Mouse (Mus musculus): ENCODE measurements around the gene Nrarp. TPM values are rescaled to one million over a fixed set of nuclear protein-coding genes. Genes with fewer than 3 reads are reported as not detected.

Gene Nrarp
- polyA plus RNA-seq, 1 experiment from 2014 or later, result 2.1 TPM

GRCm38 (mm10) chr2:25183336-25183735 is 2.8 kb downstream of the Nrarp start:
- Histone ChIP-seq H3K27me3 (peaks cover 94% of the 10 kb centered on the region), H3K9ac (no peak overlapping the region), H3K36me3 (replicated peaks) (no peaks in the 10 kb centered on the region), H3K27ac (replicated peaks) (no peak overlapping the region), H3K4me2 (no peak overlapping the region), H3K4me3 (replicated peaks) (no peak overlapping the region), H3K4me1 (replicated peaks) (peaks cover 60% of the 10 kb centered on the region), H3K9me3 (replicated peaks) (no peaks in the 10 kb centered on the region)
- 51% methylated on average over 2 of the region's 2 CpGs for WGBS (ENCODE audit: insufficient replicate concordance)
- ATAC-seq (ENCODE audit: insufficient read depth), result no peak

- H3K9ac ChIP-seq, result no peak overlapping the region
- WGBS (ENCODE audit: insufficient replicate concordance), result 81% methylated on average over 7 of the region's 7 CpGs
- H3K4me1 ChIP-seq (replicated peaks), result peaks cover 54% of the 10 kb centered on the region
- H3K27ac ChIP-seq (replicated peaks), result no peak overlapping the region
- H3K4me3 ChIP-seq (replicated peaks), result no peak overlapping the region
- no peaks in the 10 kb centered on the region for H3K36me3 ChIP-seq (replicated peaks)
- H3K4me2 ChIP-seq, result no peak overlapping the region
- no peak for ATAC-seq (ENCODE audit: insufficient read depth)
- H3K9me3 ChIP-seq (replicated peaks), result no peaks in the 10 kb centered on the region
- H3K27me3 ChIP-seq, result peaks cover 82% of the 10 kb centered on the region
These were observed 3.9 kb downstream of the Nrarp start for GRCm38 (mm10) chr2:25184496-25184895.

GRCm38 (mm10) chr2:25185625-25186574 is 5.3 kb downstream of the Nrarp start:
- peaks cover 45% of the 10 kb centered on the region for H3K4me1 ChIP-seq (replicated peaks)
- no peak overlapping the region for H3K27ac ChIP-seq (replicated peaks)
- no peaks in the 10 kb centered on the region for H3K9me3 ChIP-seq (replicated peaks)
- peak overlapping the region; percentile 35; the same call in 1 of the 2 replicates for H3K9ac ChIP-seq
- peak overlapping the region; percentile 84 for H3K4me2 ChIP-seq
- ATAC-seq (ENCODE audit: insufficient read depth), result no peak
- H3K27me3 ChIP-seq, result peaks cover 68% of the 10 kb centered on the region
- 2% methylated on average over 64 of the region's 64 CpGs for WGBS (ENCODE audit: insufficient replicate concordance)
- no peaks in the 10 kb centered on the region for H3K36me3 ChIP-seq (replicated peaks)
- H3K4me3 ChIP-seq (replicated peaks), result peak overlapping the region; percentile 53

GRCm38 (mm10) chr2:25186575-25186930 is 6.0 kb downstream of the Nrarp start:
- peak overlapping the region; percentile 84 for H3K4me2 ChIP-seq
- H3K4me1 ChIP-seq (replicated peaks), result peaks cover 38% of the 10 kb centered on the region
- WGBS (ENCODE audit: insufficient replicate concordance), result 32% methylated on average over 5 of the region's 5 CpGs
- peak overlapping the region; percentile 53 for H3K4me3 ChIP-seq (replicated peaks)
- no peak overlapping the region for H3K9ac ChIP-seq
- peaks cover 62% of the 10 kb centered on the region for H3K27me3 ChIP-seq
- H3K27ac ChIP-seq (replicated peaks), result no peak overlapping the region
- H3K9me3 ChIP-seq (replicated peaks), result no peaks in the 10 kb centered on the region
- H3K36me3 ChIP-seq (replicated peaks), result no peaks in the 10 kb centered on the region
- 0 out of 2 replicates have a peak, but pooled peaks have one; percentile 12 for ATAC-seq (ENCODE audit: insufficient read depth)

GRCm38 (mm10) chr2:25187841-25188240 is 7.3 kb downstream of the Nrarp start:
- Histone ChIP-seq H3K4me2 (no peak overlapping the region), H3K9me3 (replicated peaks) (no peaks in the 10 kb centered on the region), H3K36me3 (replicated peaks) (no peaks in the 10 kb centered on the region), H3K9ac (no peak overlapping the region), H3K4me3 (replicated peaks) (no peak overlapping the region), H3K27me3 (peaks cover 50% of the 10 kb centered on the region), H3K27ac (replicated peaks) (no peak overlapping the region), H3K4me1 (replicated peaks) (peaks cover 28% of the 10 kb centered on the region)
- ATAC-seq (ENCODE audit: insufficient read depth), result no peak
- WGBS (ENCODE audit: insufficient replicate concordance), result 74% methylated on average over 6 of the region's 6 CpGs

- peak overlapping the region; percentile 84 for H3K4me2 ChIP-seq
- H3K9ac ChIP-seq, result no peak overlapping the region; the same call in 1 of the 2 replicates
- peaks cover 6% of the 10 kb centered on the region; the same call in 1 of the 2 replicates for H3K27me3 ChIP-seq
- WGBS (ENCODE audit: insufficient replicate concordance), result 1% methylated on average over 6 of the region's 6 CpGs
- H3K9me3 ChIP-seq (replicated peaks), result no peaks in the 10 kb centered on the region
- peaks cover 57% of the 10 kb centered on the region for H3K4me1 ChIP-seq (replicated peaks)
- H3K4me3 ChIP-seq (replicated peaks), result no peak overlapping the region
- peak; percentile 5; the same call in 1 of the 2 replicates for ATAC-seq (ENCODE audit: insufficient read depth)
- no peak overlapping the region for H3K27ac ChIP-seq (replicated peaks)
- no peaks in the 10 kb centered on the region for H3K36me3 ChIP-seq (replicated peaks)
These were observed 12.8 kb downstream of the Nrarp start for GRCm38 (mm10) chr2:25193330-25193770.

GRCm38 (mm10) chr2:25194006-25194405 is 13.4 kb downstream of the Nrarp start:
- Histone ChIP-seq H3K9ac (no peak overlapping the region; the same call in 1 of the 2 replicates), H3K4me2 (peak overlapping the region; percentile 84), H3K27ac (replicated peaks) (peak overlapping the region; percentile 77; the same call in 1 of the 2 replicates), H3K4me3 (replicated peaks) (no peak overlapping the region), H3K36me3 (replicated peaks) (0 out of 2 replicates have a peak, but pooled peaks cover 2% of the 10 kb centered on the region), H3K9me3 (replicated peaks) (no peaks in the 10 kb centered on the region), H3K27me3 (peaks cover 6% of the 10 kb centered on the region; the same call in 1 of the 2 replicates), H3K4me1 (replicated peaks) (peaks cover 57% of the 10 kb centered on the region)
- no peak for ATAC-seq (ENCODE audit: insufficient read depth)
- WGBS (ENCODE audit: insufficient replicate concordance), result 18% methylated on average over 5 of the region's 5 CpGs

GRCm38 (mm10) chr2:25194486-25195171 is 14.1 kb downstream of the Nrarp start:
- Histone ChIP-seq H3K4me3 (replicated peaks) (peak overlapping the region; percentile 60), H3K36me3 (replicated peaks) (peaks cover 8% of the 10 kb centered on the region), H3K4me2 (peak overlapping the region; percentile 84), H3K9me3 (replicated peaks) (no peaks in the 10 kb centered on the region), H3K27ac (replicated peaks) (peak overlapping the region; percentile 77), H3K27me3 (peaks cover 6% of the 10 kb centered on the region; the same call in 1 of the 2 replicates), H3K9ac (peak overlapping the region; percentile 50), H3K4me1 (replicated peaks) (peaks cover 57% of the 10 kb centered on the region)
- no peak for ATAC-seq (ENCODE audit: insufficient read depth)
- 28% methylated on average over 17 of the region's 17 CpGs for WGBS (ENCODE audit: insufficient replicate concordance)

GRCm38 (mm10) chr2:25195211-25196156 is 14.9 kb downstream of the Nrarp start:
- Histone ChIP-seq H3K4me2 (peak overlapping the region; percentile 84), H3K27me3 (peaks cover 6% of the 10 kb centered on the region; the same call in 1 of the 2 replicates), H3K27ac (replicated peaks) (peak overlapping the region; percentile 77), H3K9me3 (replicated peaks) (no peaks in the 10 kb centered on the region), H3K4me3 (replicated peaks) (peak overlapping the region; percentile 60), H3K9ac (peak overlapping the region; percentile 50), H3K4me1 (replicated peaks) (peaks cover 57% of the 10 kb centered on the region), H3K36me3 (replicated peaks) (peaks cover 17% of the 10 kb centered on the region)
- peak; percentile 61 for ATAC-seq (ENCODE audit: insufficient read depth)
- 5% methylated on average over 55 of the region's 55 CpGs for WGBS (ENCODE audit: insufficient replicate concordance)

Measured in liver, embryonic 15.5 days (tissue).